Mouse (Mus musculus) cortical plate, adult 2 months (tissue): ENCODE measurements around the gene 4930407I10Rik.

Experiments used
- CTCF ChIP-seq: fragments of 200-500 bp; IDR thresholded peaks from 2 replicates; pipeline ENCODE4 v1.5.1; 2011; ENCODE audit warnings: mild to moderate bottlenecking, control low read depth, low read length; ENCODE audit not compliant: insufficient read depth; ENCODE audit errors: extremely low read depth
- POLR2A ChIP-seq: fragments of 200-500 bp; IDR thresholded peaks from 2 replicates; pipeline ENCODE4 v1.6.1; 2011; ENCODE audit warnings: mild to moderate bottlenecking, low read length, control low read depth; ENCODE audit not compliant: insufficient read depth; ENCODE audit errors: extremely low read depth

GRCm38 (mm10) chr15:82011947-82012346, 47.0 kb upstream of the 4930407I10Rik start:
- TF ChIP-seq CTCF = no peak
- TF ChIP-seq POLR2A = no peak
